ENCODE assay signal across 8 mouse cellular contexts in genomic region chr9:107254476-107254875, GRCm38 (mm10). TPM values are rescaled to one million over a fixed set of nuclear protein-coding genes. Genes with fewer than 3 reads are reported as not detected.
DNase-seq lines count a peak whose midpoint lies in the region.

No protein-coding gene starts in this region.

- DNase-seq in ovary, adult 18-20 months (ENCODE audit: low spot score) = peak; percentile 63
- no peak for DNase-seq in ovary, postnatal 10 days (ENCODE audit: low spot score)
- DNase-seq in frontal cortex, adult 2 months (ENCODE audit: extremely low spot score in 1 of 2, low spot score in 1 of 2) = peak; percentile 78 to 88
- DNase-seq in heart, postnatal 4 days = peak; percentile 81
- peak; percentile 83 to 93 for DNase-seq in left cerebral cortex, postnatal 25 days (ENCODE audit: low spot score in 2 of 2)
- no peak for DNase-seq in spleen, postnatal 10 days (ENCODE audit: low spot score in 2 of 2)
- DNase-seq in yolk sac, embryonic 10.5 days (ENCODE audit: low spot score) = no peak
- DNase-seq in lung, adult 18-20 months = no peak

- intact Hi-C loops in left cerebral cortex, postnatal 25 days (cut with DNase I) = loop anchor here (10.0 kb wide), 1 partner anchor 320 kb away; no protein-coding TSS in a partner anchor

RNA-seq across cellular contexts. Expression of gene Dock3, which starts 22.8 kb away (rescaled TPM):
- polyA plus RNA-seq in frontal cortex, adult 2 months (2012; rRNA removed) = 185 and 204 TPM in 2 replicates
- 1 to 10 TPM; 1.3 to 1.5 TPM for total RNA-seq in heart, postnatal 4 days (2021)
- total RNA-seq in left cerebral cortex, postnatal 25 days (2021) = 100 to 1,000 TPM; 188 to 213 TPM

RNA-seq across cellular contexts. Expression of gene Mapkapk3, which starts 35.2 kb away (rescaled TPM):
- polyA plus RNA-seq in frontal cortex, adult 2 months (2012; rRNA removed) = 7.0 and 7.6 TPM in 2 replicates
- total RNA-seq in heart, postnatal 4 days (2021) = 10 to 100 TPM; 18.3 to 18.9 TPM
- total RNA-seq in left cerebral cortex, postnatal 25 days (2021) = 1 to 10 TPM; 2.2 to 4.5 TPM

RNA-seq across cellular contexts. Expression of gene Cish, which starts 41.4 kb away (rescaled TPM):
- polyA plus RNA-seq in frontal cortex, adult 2 months (2012; rRNA removed) = 5.3 and 7.1 TPM in 2 replicates
- total RNA-seq in heart, postnatal 4 days (2021) = 100 to 1,000 TPM; 146 to 176 TPM
- total RNA-seq in left cerebral cortex, postnatal 25 days (2021) = 1 to 10 TPM; 5.8 to 9.4 TPM

Comparison
In these comparisons a context has a peak if more than half of its experiments do, and no peak if none do; other contexts are left out.
1. DNase-seq: peak in ovary, adult 18-20 months (single experiment), frontal cortex, adult 2 months (2 of 2), heart, postnatal 4 days (single experiment) and left cerebral cortex, postnatal 25 days (2 of 2); none in ovary, postnatal 10 days (single experiment), spleen, postnatal 10 days (0 of 2), yolk sac, embryonic 10.5 days (single experiment) and lung, adult 18-20 months (0 of 2).
2. RNA of gene Dock3, which starts 22.8 kb away (total RNA-seq): 188 to 213 TPM in left cerebral cortex, postnatal 25 days; 1.3 to 1.5 TPM in heart, postnatal 4 days; every median in the first group is over 10 times any median in the second.
3. RNA of gene Cish, which starts 41.4 kb away (total RNA-seq): 146 to 176 TPM in heart, postnatal 4 days; 5.8 to 9.4 TPM in left cerebral cortex, postnatal 25 days; every median in the first group is over 10 times any median in the second.